Mouse (Mus musculus) cortical plate, adult 2 months (tissue): ENCODE results near the gene Gtf2i.
A peak's percentile ranks its signal among the peaks of the same experiment; 100 is the strongest.

Experiments used
- CTCF ChIP-seq: fragments of 200-500 bp; IDR thresholded peaks from 2 replicates; pipeline ENCODE4 v1.5.1; 2011; ENCODE audit warnings: mild to moderate bottlenecking, control low read depth, low read length; ENCODE audit not compliant: insufficient read depth; ENCODE audit errors: extremely low read depth
- POLR2A ChIP-seq: fragments of 200-500 bp; IDR thresholded peaks from 2 replicates; pipeline ENCODE4 v1.6.1; 2011; ENCODE audit warnings: mild to moderate bottlenecking, low read length, control low read depth; ENCODE audit not compliant: insufficient read depth; ENCODE audit errors: extremely low read depth

DNA sequence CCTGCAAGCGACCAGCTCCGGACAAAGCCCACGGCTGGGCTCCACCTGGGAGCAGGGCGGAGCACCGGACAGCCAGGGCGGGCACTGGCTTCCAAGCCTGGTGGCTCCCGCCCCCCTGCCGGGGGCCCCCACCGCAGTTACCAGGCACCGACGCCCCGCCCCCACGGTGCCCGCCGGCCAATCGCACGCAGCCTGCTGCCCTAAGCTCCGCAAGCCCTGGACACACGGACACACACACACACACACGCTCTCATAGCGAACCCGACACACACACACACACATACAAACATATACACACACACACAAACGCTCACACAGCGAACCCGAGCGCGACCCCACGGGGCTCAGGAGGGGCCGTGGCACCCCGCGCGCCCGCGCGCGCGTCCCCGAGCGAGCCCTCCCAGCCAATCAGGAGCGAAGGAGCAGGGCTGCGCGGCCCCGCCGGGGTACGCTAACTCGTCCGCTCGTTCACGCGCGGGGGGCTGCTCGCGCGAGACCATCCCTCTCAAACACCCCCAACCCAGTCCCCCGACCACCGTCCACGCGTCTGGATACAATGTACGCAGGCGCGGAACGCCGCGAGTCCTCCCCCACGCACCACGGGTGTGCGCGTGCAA is 1.0 kb downstream of the Gtf2i start:
- TF ChIP-seq CTCF (no peak), POLR2A (peak; percentile 73; the same call in 1 of the 2 replicates)
